Mouse (Mus musculus): ENCODE data around the gene Nt5dc2.

GRCm38 (mm10) chr14:31165991-31166630 lies 35.3 kb downstream of the Nt5dc2 start:
- TF ChIP-seq CTCF (IDR thresholded peaks at IDR 0.05; ENCODE audit: low read depth) (no peak), EP300 (IDR thresholded peaks at IDR 0.05; ENCODE audit: low read depth) (no peak)

All from liver, postnatal 0 days (tissue).